Mouse (Mus musculus) lung, embryonic 14.5 days (tissue): ENCODE data around the gene Foxo1. TPM values are rescaled to one million over a fixed set of nuclear protein-coding genes. Genes with fewer than 3 reads are reported as not detected.
A peak's percentile ranks its signal among the peaks of the same experiment; 100 is the strongest.

Source experiments
- ATAC-seq: fragments of 200-750 bp; cut with Nextera tagmentation; 2 replicates; pipeline ENCODE4 v1.8.0; 2017; ENCODE audit warnings: mild to moderate bottlenecking, moderate TSS enrichment, moderate library complexity; ENCODE audit not compliant: insufficient read depth
- DNase-seq: peaks from one replicate; pipeline ENCODE4 v3.0.0-alpha.2; 2015
- H3K27ac ChIP-seq: fragments of 300-500 bp; sonication (generic); 2 replicates; pipeline ENCODE4 v1.5.1; 2014; ENCODE audit warnings: low read depth, mild to moderate bottlenecking, moderate library complexity
- H3K27me3 ChIP-seq: fragments of 300-500 bp; sonication (generic); 2 replicates; pipeline ENCODE4 v1.6.1; 2014; ENCODE audit warnings: low read length, control low read depth; ENCODE audit not compliant: insufficient read depth
- H3K36me3 ChIP-seq: fragments of 300-500 bp; sonication (generic); 2 replicates; pipeline ENCODE4 v1.6.1; 2014; ENCODE audit warnings: control low read depth; ENCODE audit not compliant: insufficient read depth
- H3K4me1 ChIP-seq: fragments of 300-500 bp; sonication (generic); 2 replicates; pipeline ENCODE4 v1.6.1; 2014; ENCODE audit warnings: antibody characterized with exemption, control low read depth; ENCODE audit not compliant: insufficient read depth
- H3K4me2 ChIP-seq: fragments of 300-500 bp; sonication (generic); 2 replicates; pipeline ENCODE4 v1.6.1; 2014; ENCODE audit warnings: mild to moderate bottlenecking
- H3K4me3 ChIP-seq: fragments of 300-500 bp; sonication (generic); 2 replicates; pipeline ENCODE4 v1.5.1; 2014; ENCODE audit warnings: low read depth, low read length
- H3K9ac ChIP-seq: fragments of 300-500 bp; sonication (generic); 2 replicates; pipeline ENCODE4 v1.6.1; 2014
- H3K9me3 ChIP-seq: fragments of 300-500 bp; sonication (generic); 2 replicates; pipeline ENCODE4 v1.6.1; 2016; ENCODE audit warnings: low read depth, low read length, control low read depth
- CTCF ChIP-seq: IDR thresholded peaks from 2 replicates; pipeline ENCODE4 v1.5.1; 2016; ENCODE audit warnings: antibody characterized with exemption, low read depth
- WGBS: fragments of 180-500 bp; shearing (Covaris S2); extraction: QIAGEN DNeasy Blood & Tissue Kit; methylation state at CpG from one replicate; pipeline ENCODE4 v1.1.7; 2014; 5-methylcytosine and 5-hydroxymethylcytosine counted together
- polyA plus RNA-seq: library from polyadenylated mRNA; unstranded; fragments of >200 nt; fragmentation: Nextera tagmentation; extraction: Ambion mirVana; gene quantifications from 2 replicates; pipeline ENCODE4 v1.2.1, GENCODE M21; 2014

Foxo1 gene
- polyA plus RNA-seq, 1 experiment from 2014 or later, result 7.3 TPM

- Histone ChIP-seq H3K4me3 (no peak overlapping the region), H3K4me1 (no peaks in the 10 kb centered on the region), H3K36me3 (no peaks in the 10 kb centered on the region), H3K9ac (no peak overlapping the region), H3K27me3 (no peaks in the 10 kb centered on the region), H3K27ac (no peak overlapping the region), H3K4me2 (no peak overlapping the region), H3K9me3 (no peaks in the 10 kb centered on the region)
- WGBS, result 41% methylated on average over 6 of the region's 6 CpGs
- TF ChIP-seq CTCF, result peak; percentile 89
- peak; percentile 67 for ATAC-seq
- DNase-seq, result peak; percentile 93
These were observed 25.6 kb upstream of the Foxo1 start for GRCm38 (mm10) chr3:52242457-52243105.

- H3K4me3 ChIP-seq, result no peak overlapping the region
- H3K36me3 ChIP-seq, result no peaks in the 10 kb centered on the region
- WGBS, result 43% methylated on average over 12 of the region's 12 CpGs
- no peaks in the 10 kb centered on the region for H3K27me3 ChIP-seq
- peak; percentile 79 for DNase-seq
- H3K27ac ChIP-seq, result no peak overlapping the region
- no peak overlapping the region for H3K9ac ChIP-seq
- H3K4me1 ChIP-seq, result no peaks in the 10 kb centered on the region
- ATAC-seq, result no peak
- H3K4me2 ChIP-seq, result no peak overlapping the region
- TF ChIP-seq CTCF, result peak; percentile 66
- no peaks in the 10 kb centered on the region for H3K9me3 ChIP-seq
These were observed 24.7 kb upstream of the Foxo1 start for GRCm38 (mm10) chr3:52243271-52244021.

- H3K4me3 ChIP-seq, result no peak overlapping the region
- ATAC-seq (no peak), DNase-seq (peak; percentile 31)
- no peak overlapping the region for H3K4me2 ChIP-seq
- H3K27me3 ChIP-seq, result no peaks in the 10 kb centered on the region
- 78% methylated on average over 12 of the region's 12 CpGs for WGBS
- no peaks in the 10 kb centered on the region for H3K9me3 ChIP-seq
- no peak overlapping the region for H3K9ac ChIP-seq
- no peaks in the 10 kb centered on the region for H3K4me1 ChIP-seq
- peak; percentile 41 for TF ChIP-seq CTCF
- H3K36me3 ChIP-seq, result no peaks in the 10 kb centered on the region
- H3K27ac ChIP-seq, result no peak overlapping the region
These were observed 21.9 kb upstream of the Foxo1 start for GRCm38 (mm10) chr3:52245996-52246830.

- no peak for TF ChIP-seq CTCF
- Histone ChIP-seq H3K4me3 (no peak overlapping the region), H3K9ac (no peak overlapping the region), H3K4me1 (no peaks in the 10 kb centered on the region), H3K4me2 (no peak overlapping the region), H3K9me3 (no peaks in the 10 kb centered on the region), H3K27ac (no peak overlapping the region), H3K36me3 (no peaks in the 10 kb centered on the region), H3K27me3 (0 out of 2 replicates have a peak, but pooled peaks cover 2% of the 10 kb centered on the region)
- ATAC-seq (no peak), DNase-seq (no peak)
- 41% methylated on average over 1 of the region's 1 CpGs for WGBS
These were observed 17.0 kb upstream of the Foxo1 start for GRCm38 (mm10) chr3:52251184-52251583.

- peak; percentile 63 for TF ChIP-seq CTCF
- Histone ChIP-seq H3K27me3 (0 out of 2 replicates have a peak, but pooled peaks cover 2% of the 10 kb centered on the region), H3K27ac (no peak overlapping the region), H3K9ac (no peak overlapping the region), H3K9me3 (no peaks in the 10 kb centered on the region), H3K36me3 (no peaks in the 10 kb centered on the region), H3K4me2 (no peak overlapping the region), H3K4me3 (no peak overlapping the region), H3K4me1 (0 out of 2 replicates have a peak, but pooled peaks cover 3% of the 10 kb centered on the region)
- ATAC-seq, result no peak
- DNase-seq, result peak; percentile 57
- WGBS, result 23% methylated on average over 14 of the region's 14 CpGs
These were observed 14.3 kb upstream of the Foxo1 start for GRCm38 (mm10) chr3:52253656-52254461.

- Histone ChIP-seq H3K4me2 (no peak overlapping the region), H3K4me3 (no peak overlapping the region), H3K36me3 (no peaks in the 10 kb centered on the region), H3K9ac (no peak overlapping the region), H3K27me3 (0 out of 2 replicates have a peak, but pooled peaks cover 2% of the 10 kb centered on the region), H3K4me1 (0 out of 2 replicates have a peak, but pooled peaks cover 3% of the 10 kb centered on the region), H3K27ac (no peak overlapping the region), H3K9me3 (no peaks in the 10 kb centered on the region)
- WGBS, result 10% methylated on average over 2 of the region's 2 CpGs
- no peak for ATAC-seq
- DNase-seq, result no peak
- no peak for TF ChIP-seq CTCF
These were observed 13.6 kb upstream of the Foxo1 start for GRCm38 (mm10) chr3:52254496-52254895.
